Mouse (Mus musculus) retina, embryonic 14.5 days (tissue): ENCODE measurements around the gene Hddc3.
A peak's percentile ranks its signal among the peaks of the same experiment; 100 is the strongest.
"Not testable (repeated sequence)": the region's sequence is repeated elsewhere in the genome, so short reads cannot be mapped to it uniquely, and the experiment has no call there.

ENCODE experiments used
- DNase-seq: peaks from one replicate; pipeline ENCODE4 v3.0.0-alpha.2; 2015; ENCODE audit warnings: low spot score

Hddc3 gene

GRCm38 (mm10) chr7:80369967-80370431 lies 27.1 kb downstream of the Hddc3 start:
- no peak for DNase-seq

GRCm38 (mm10) chr7:80370649-80371040 lies 27.7 kb downstream of the Hddc3 start:
- DNase-seq, result peak; percentile 74

- DNase-seq, result peak; percentile 84
Measured at GRCm38 (mm10) chr7:80371041-80371751, 28.3 kb downstream of the Hddc3 start, which contains the start of gene Man2a2. Man2a2 (minus strand) TSS chr7:80371375.

- no peak for DNase-seq
Measured at GRCm38 (mm10) chr7:80372166-80372565, 29.3 kb downstream of the Hddc3 start.

GRCm38 (mm10) chr7:80372667-80373066 lies 29.8 kb downstream of the Hddc3 start:
- DNase-seq, result no peak

- DNase-seq, result no peak
Measured at GRCm38 (mm10) chr7:80373352-80373751, 30.4 kb downstream of the Hddc3 start.

GRCm38 (mm10) chr7:80373850-80374249 lies 30.9 kb downstream of the Hddc3 start:
- DNase-seq, result no peak

GRCm38 (mm10) chr7:80374280-80374679 lies 31.4 kb downstream of the Hddc3 start:
- no peak for DNase-seq

- DNase-seq, result no peak
Measured at GRCm38 (mm10) chr7:80374733-80375132, 31.8 kb downstream of the Hddc3 start.

- DNase-seq, result no peak
Measured at GRCm38 (mm10) chr7:80375376-80376039, 32.6 kb downstream of the Hddc3 start.

GRCm38 (mm10) chr7:80376192-80376591 lies 33.3 kb downstream of the Hddc3 start:
- no peak for DNase-seq

- peak; percentile 85 for DNase-seq
Measured at GRCm38 (mm10) chr7:80377471-80377870, 34.6 kb downstream of the Hddc3 start.

- peak; percentile 65 for DNase-seq
Measured at GRCm38 (mm10) chr7:80379531-80379930, 36.6 kb downstream of the Hddc3 start.

- DNase-seq, result no peak
Measured at GRCm38 (mm10) chr7:80382919-80383318, 40.0 kb downstream of the Hddc3 start.

- peak; percentile 98 for DNase-seq
Measured at GRCm38 (mm10) chr7:80386235-80386930, 43.5 kb downstream of the Hddc3 start.

- DNase-seq, result no peak
Measured at GRCm38 (mm10) chr7:80387033-80387632, 44.2 kb downstream of the Hddc3 start.

- DNase-seq, result peak; percentile 57
Measured at GRCm38 (mm10) chr7:80387633-80388543, 45.0 kb downstream of the Hddc3 start, which contains the start of gene Fes. Fes (minus strand) TSS chr7:80387946.

- no peak for DNase-seq
Measured at GRCm38 (mm10) chr7:80392119-80392518, 49.2 kb downstream of the Hddc3 start.

GRCm38 (mm10) chr7:80394600-80394999 lies 51.7 kb downstream of the Hddc3 start:
- no peak for DNase-seq

GRCm38 (mm10) chr7:80396427-80396826 lies 53.5 kb downstream of the Hddc3 start:
- DNase-seq, result not testable (repeated sequence)

GRCm38 (mm10) chr7:80397986-80398385 lies 55.1 kb downstream of the Hddc3 start:
- no peak for DNase-seq
